Mouse (Mus musculus): ENCODE measurements around the gene Cadm1. TPM values are rescaled to one million over a fixed set of nuclear protein-coding genes. Genes with fewer than 3 reads are reported as not detected.

The Cadm1 gene
- polyA plus RNA-seq, 1 experiment, result 103 TPM

DNA sequence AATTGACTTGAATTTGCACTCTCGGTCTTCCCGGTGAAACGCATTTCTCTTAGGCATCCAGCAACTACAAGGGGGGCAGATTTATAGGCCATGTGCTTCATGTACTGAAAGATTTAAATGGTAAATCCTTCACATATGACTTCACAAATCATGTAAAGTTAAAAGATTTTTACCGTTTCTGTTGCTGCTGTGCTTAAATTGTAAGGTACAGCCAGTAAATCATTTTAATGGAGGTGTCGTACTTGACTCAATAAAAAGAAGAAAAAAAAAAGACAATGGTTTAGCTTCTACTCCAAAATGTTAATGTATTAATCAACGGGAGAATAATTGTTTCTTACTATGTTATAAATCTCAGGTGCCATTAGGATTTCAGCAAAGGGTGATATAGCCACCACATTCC lies 317.0 kb downstream of the Cadm1 start:
- no peak for DNase-seq (ENCODE audit: low read depth)
- TF ChIP-seq POLR2A (IDR thresholded peaks at IDR 0.05; ENCODE audit: borderline replicate concordance, extremely low read depth, insufficient read depth, insufficient read length, poor library complexity, severe bottlenecking) (no peak), CTCF (IDR thresholded peaks at IDR 0.05; ENCODE audit: borderline replicate concordance, extremely low read depth, insufficient read depth, insufficient read length) (no peak)

- TF ChIP-seq CTCF (IDR thresholded peaks at IDR 0.05; ENCODE audit: borderline replicate concordance, extremely low read depth, insufficient read depth, insufficient read length) (no peak), POLR2A (IDR thresholded peaks at IDR 0.05; ENCODE audit: borderline replicate concordance, extremely low read depth, insufficient read depth, insufficient read length, poor library complexity, severe bottlenecking) (no peak)
- DNase-seq (ENCODE audit: low read depth), result no peak
Observed at GRCm38 (mm10) chr9:47847797-47848196, 317.8 kb downstream of the Cadm1 start.

DNA sequence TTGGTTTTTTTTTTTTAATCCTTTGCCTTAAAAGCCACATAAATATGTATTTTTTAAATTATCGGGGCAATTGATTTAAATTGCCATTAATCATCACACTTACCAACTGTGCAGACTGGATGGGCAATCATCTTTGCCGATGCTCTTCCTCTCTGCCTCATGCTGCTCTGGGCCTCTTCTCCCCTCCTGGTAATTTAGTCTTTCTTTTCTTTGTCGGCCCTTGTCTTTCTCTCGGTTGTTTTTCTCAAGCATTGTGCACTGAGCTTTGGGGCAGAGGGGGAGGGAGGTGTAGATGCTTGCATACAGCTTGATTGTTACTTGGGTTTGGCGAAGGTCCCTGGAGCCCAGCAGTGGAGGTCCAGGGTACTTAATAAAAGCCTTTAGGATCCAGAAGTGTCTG lies 318.8 kb downstream of the Cadm1 start:
- TF ChIP-seq POLR2A (IDR thresholded peaks at IDR 0.05; ENCODE audit: borderline replicate concordance, extremely low read depth, insufficient read depth, insufficient read length, poor library complexity, severe bottlenecking) (no peak), CTCF (IDR thresholded peaks at IDR 0.05; ENCODE audit: borderline replicate concordance, extremely low read depth, insufficient read depth, insufficient read length) (no peak)
- peak; percentile 75 for DNase-seq (ENCODE audit: low read depth)

DNA sequence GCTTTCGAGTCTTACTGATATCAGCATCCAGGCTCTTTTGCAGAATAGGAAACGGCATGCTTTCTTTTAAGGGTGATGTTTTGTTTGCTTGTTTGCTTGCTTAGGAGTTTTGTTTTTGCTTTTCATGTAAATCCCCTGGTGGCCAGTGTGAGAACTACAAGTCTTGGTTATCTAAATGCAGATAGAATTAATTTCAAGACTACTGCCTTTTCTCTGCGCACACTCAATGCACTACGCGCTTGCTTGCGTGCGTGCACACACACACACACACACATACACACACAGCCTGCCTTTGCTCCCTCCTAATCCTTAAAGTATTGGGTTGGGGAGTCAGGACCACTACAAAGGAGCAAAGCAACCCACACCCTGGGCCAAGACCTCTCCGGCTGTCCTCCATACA lies 326.3 kb downstream of the Cadm1 start:
- DNase-seq (ENCODE audit: low read depth), result peak; percentile 52
- TF ChIP-seq CTCF (IDR thresholded peaks at IDR 0.05; ENCODE audit: borderline replicate concordance, extremely low read depth, insufficient read depth, insufficient read length) (peak; percentile 21; the same call in 1 of the 2 replicates), POLR2A (IDR thresholded peaks at IDR 0.05; ENCODE audit: borderline replicate concordance, extremely low read depth, insufficient read depth, insufficient read length, poor library complexity, severe bottlenecking) (no peak)

DNA sequence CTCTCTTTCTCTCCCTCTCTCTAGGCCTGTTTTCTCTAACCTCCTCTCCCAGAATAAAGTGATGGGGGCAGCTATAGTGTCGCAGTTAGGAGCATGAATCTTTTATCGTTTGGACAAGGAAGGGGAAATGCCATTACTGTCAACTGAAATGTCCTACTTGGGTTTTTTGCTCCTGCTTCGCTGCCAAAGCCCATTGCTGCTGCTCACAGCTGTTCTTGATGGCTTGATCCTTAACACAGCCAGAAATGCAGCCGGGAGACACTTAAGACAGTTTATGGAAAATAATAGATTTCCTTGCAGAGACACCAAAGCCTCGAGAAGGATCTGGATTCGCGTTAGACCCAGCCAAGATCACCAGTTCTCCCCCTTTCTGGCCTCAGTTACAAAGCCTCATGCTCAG lies 327.3 kb downstream of the Cadm1 start:
- TF ChIP-seq POLR2A (IDR thresholded peaks at IDR 0.05; ENCODE audit: borderline replicate concordance, extremely low read depth, insufficient read depth, insufficient read length, poor library complexity, severe bottlenecking) (no peak), CTCF (IDR thresholded peaks at IDR 0.05; ENCODE audit: borderline replicate concordance, extremely low read depth, insufficient read depth, insufficient read length) (no peak)
- no peak for DNase-seq (ENCODE audit: low read depth)

GRCm38 (mm10) chr9:47858134-47858533 lies 328.2 kb downstream of the Cadm1 start:
- peak; percentile 61 for DNase-seq (ENCODE audit: low read depth)
- no peak for TF ChIP-seq POLR2A (IDR thresholded peaks at IDR 0.05; ENCODE audit: borderline replicate concordance, extremely low read depth, insufficient read depth, insufficient read length, poor library complexity, severe bottlenecking)

DNA sequence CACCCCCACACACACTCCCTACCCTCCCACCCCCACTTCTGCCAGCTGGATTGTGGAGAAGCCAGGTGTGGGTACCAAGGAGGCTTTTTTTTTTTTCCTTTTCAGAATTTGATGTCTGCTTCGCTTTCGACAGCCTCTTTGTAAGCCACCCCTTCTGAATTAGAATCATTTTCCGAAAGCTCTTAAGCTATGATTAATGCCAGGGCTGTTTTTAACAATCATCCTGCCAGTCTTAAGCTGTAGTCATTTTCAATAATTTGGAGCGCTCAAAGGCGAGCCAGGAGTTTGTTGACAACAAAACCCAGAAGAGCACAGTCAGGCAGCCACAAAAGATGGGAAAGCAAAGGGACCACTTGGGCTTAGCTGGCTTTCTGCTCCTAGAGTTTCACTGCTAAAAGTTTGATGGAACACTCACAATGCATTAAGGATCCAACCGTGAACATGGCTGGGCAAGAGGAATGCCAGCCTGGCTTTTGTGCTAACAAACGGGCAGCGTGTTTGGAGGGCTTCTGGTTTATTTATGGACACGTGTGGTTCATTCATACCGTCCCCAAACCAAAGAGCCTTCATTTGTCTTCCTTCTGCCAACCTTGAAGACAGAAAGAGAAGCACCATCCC lies 328.9 kb downstream of the Cadm1 start:
- peak; percentile 75 for DNase-seq (ENCODE audit: low read depth)
- TF ChIP-seq POLR2A (IDR thresholded peaks at IDR 0.05; ENCODE audit: borderline replicate concordance, extremely low read depth, insufficient read depth, insufficient read length, poor library complexity, severe bottlenecking), result no peak

GRCm38 (mm10) chr9:47860994-47861393 lies 331.0 kb downstream of the Cadm1 start:
- no peak for DNase-seq (ENCODE audit: low read depth)

DNA sequence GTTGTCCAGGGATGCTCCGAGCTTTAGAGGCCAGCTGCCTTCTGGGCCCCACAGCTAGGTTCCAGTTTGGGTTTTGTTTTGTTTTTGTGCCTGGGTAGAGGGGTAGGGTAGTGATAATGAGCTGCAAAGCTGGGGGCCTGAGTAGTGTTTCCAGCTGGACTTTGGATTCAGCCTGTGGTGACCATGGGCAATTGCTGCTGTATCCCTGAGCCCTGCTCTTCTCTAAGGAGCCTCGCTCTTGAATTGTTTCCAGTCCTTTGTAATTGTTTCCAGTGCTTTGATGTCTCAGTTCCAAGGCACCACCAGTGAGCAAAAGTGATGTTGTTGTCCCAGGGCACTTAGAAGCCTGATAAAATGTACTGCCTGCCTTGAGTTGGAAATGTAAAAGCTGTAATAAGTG lies 331.8 kb downstream of the Cadm1 start:
- TF ChIP-seq POLR2A (IDR thresholded peaks at IDR 0.05; ENCODE audit: borderline replicate concordance, extremely low read depth, insufficient read depth, insufficient read length, poor library complexity, severe bottlenecking), result no peak
- TF ChIP-seq CTCF (IDR thresholded peaks at IDR 0.05; ENCODE audit: borderline replicate concordance, extremely low read depth, insufficient read depth, insufficient read length), result no peak
- no peak for DNase-seq (ENCODE audit: low read depth)

More at GRCm38 (mm10) chr9:47860994-47861393, 331.0 kb downstream of the Cadm1 start:
- TF ChIP-seq POLR2A (IDR thresholded peaks at IDR 0.05; ENCODE audit: borderline replicate concordance, extremely low read depth, insufficient read depth, insufficient read length, poor library complexity, severe bottlenecking) (no peak), CTCF (IDR thresholded peaks at IDR 0.05; ENCODE audit: borderline replicate concordance, extremely low read depth, insufficient read depth, insufficient read length) (no peak)

DNA sequence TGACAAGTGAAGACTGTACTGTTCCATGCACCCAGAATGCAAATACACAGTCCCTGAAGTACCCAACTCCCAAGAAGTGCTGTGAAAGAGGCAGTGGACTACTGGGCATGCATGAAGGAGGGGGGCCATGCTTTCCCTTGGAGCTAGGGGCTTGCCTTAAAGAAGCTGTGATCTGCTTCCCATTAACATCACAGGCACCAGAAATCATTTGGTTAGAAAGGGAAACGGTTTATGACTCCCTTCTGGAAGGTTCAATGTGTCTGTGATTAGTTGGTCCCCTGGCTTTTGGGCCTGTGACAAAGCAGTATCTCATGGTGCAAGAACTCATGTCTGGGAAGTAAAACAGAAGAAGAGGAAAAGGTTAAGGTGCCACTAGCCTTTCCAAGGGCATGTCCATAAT lies 336.0 kb downstream of the Cadm1 start:
- DNase-seq (ENCODE audit: low read depth), result no peak
- TF ChIP-seq CTCF (IDR thresholded peaks at IDR 0.05; ENCODE audit: borderline replicate concordance, extremely low read depth, insufficient read depth, insufficient read length), result no peak
- TF ChIP-seq POLR2A (IDR thresholded peaks at IDR 0.05; ENCODE audit: borderline replicate concordance, extremely low read depth, insufficient read depth, insufficient read length, poor library complexity, severe bottlenecking), result no peak

- TF ChIP-seq CTCF (IDR thresholded peaks at IDR 0.05; ENCODE audit: borderline replicate concordance, extremely low read depth, insufficient read depth, insufficient read length) (no peak), POLR2A (IDR thresholded peaks at IDR 0.05; ENCODE audit: borderline replicate concordance, extremely low read depth, insufficient read depth, insufficient read length, poor library complexity, severe bottlenecking) (no peak)
- DNase-seq (ENCODE audit: low read depth), result no peak
Observed at GRCm38 (mm10) chr9:47867474-47867873, 337.5 kb downstream of the Cadm1 start.

DNA sequence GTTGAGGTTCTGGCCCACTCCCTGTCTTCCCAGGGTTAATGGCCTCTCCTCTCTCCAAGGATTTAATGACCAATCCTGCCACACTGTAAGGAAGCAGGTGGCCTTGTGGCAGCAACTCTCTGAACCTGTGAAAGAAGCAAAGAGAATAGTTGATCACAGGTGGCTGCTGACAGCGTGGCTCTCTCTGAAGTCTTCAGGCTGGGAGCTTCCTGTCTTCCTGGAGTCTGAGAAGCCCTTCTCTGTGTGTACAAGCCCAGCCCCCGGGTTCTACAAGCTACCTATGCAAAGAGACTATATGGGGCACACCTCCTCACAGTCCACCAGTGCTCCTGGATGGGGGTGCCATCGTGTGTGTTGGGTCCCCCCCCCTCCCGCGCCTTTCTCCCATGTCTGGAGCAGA lies 339.7 kb downstream of the Cadm1 start:
- DNase-seq (ENCODE audit: low read depth), result no peak
- TF ChIP-seq POLR2A (IDR thresholded peaks at IDR 0.05; ENCODE audit: borderline replicate concordance, extremely low read depth, insufficient read depth, insufficient read length, poor library complexity, severe bottlenecking) (no peak), CTCF (IDR thresholded peaks at IDR 0.05; ENCODE audit: borderline replicate concordance, extremely low read depth, insufficient read depth, insufficient read length) (no peak)

All from brain, embryonic 14.5 days (tissue).